Mouse (Mus musculus): ENCODE data around the gene Mroh2a. TPM values are rescaled to one million over a fixed set of nuclear protein-coding genes. Genes with fewer than 3 reads are reported as not detected.
"Not testable (repeated sequence)": the region's sequence is repeated elsewhere in the genome, so short reads cannot be mapped to it uniquely, and the experiment has no call there.

Mroh2a gene
- total and polyA plus RNA-seq, 3 experiments, result 0.06 to 0.13 TPM; not detected in 1

DNA sequence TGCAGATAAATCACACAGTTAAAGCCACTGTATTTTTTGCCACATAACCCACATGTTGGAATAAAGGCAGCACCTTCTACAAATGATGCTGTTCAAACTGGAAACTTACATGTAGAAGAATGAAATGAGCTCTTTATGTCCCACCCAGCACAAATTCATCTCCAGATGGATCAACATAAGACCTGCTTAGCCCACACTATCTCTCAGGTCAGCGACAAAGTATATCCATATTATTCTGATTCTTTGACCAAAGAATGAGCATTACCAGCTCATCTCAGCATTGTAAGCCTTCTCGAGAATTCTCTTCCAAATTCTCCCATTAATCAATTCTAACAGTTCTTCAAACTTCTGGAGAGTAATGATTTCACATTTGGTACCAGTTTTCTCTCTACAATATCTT lies 4.6 kb upstream of the Mroh2a start:
- H3K4me1 ChIP-seq (ENCODE audit: control insufficient read depth, insufficient read depth, low read length), result no peaks in the 10 kb centered on the region
- intact Hi-C loops (cut with DNase I), result no loop called here
- WGBS, result 34% methylated on average over 2 of the region's 2 CpGs
- H3K4me3 ChIP-seq, result no peak overlapping the region
- H3K27ac ChIP-seq, result no peak overlapping the region
- no peak for DNase-seq
- no peaks in the 10 kb centered on the region for H3K79me2 ChIP-seq (replicated peaks; ENCODE audit: control insufficient read depth, insufficient read depth, low read length)
- no peak for TF ChIP-seq POLR2A (IDR thresholded peaks at IDR 0.05; ENCODE audit: insufficient read depth, low read depth, low read length)
- TF ChIP-seq CTCF (IDR thresholded peaks at IDR 0.05), result no peak
- no peak for TF ChIP-seq EP300 (IDR thresholded peaks at IDR 0.05; ENCODE audit: insufficient read depth, low read depth, low read length)
- no peak overlapping the region for H3K9ac ChIP-seq (ENCODE audit: low read depth, low read length)
- no peaks in the 10 kb centered on the region for H3K27me3 ChIP-seq (ENCODE audit: control insufficient read depth, insufficient read depth, low read length)
- H3K36me3 ChIP-seq (ENCODE audit: control insufficient read depth, insufficient read depth, low read length), result no peaks in the 10 kb centered on the region

DNA sequence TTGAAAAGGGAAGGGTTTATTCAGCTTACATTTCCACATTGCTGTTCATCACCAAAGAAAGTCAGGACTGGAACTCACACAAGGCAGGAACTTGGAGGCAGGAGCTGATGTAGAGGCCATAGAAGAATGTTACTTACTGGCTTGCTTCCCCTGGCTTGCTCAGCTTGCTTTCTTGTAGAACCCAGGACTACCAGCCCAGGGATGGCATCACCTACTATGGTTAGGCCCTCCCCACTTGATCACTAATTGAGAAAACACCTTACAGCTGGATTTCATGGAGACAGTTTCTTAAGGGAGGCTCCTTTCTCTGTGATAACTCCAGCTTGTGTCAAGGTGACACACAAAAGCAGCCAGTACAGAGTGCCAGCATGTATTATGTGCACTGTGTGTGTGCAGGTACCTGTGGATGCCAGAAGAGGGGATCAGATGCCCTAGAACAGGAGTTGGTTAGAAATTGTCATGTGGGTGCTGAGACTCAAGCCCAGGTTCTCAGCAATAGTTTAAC lies 3.7 kb upstream of the Mroh2a start:
- DNase-seq; H3K9ac ChIP-seq (ENCODE audit: low read depth, low read length); H3K4me1 ChIP-seq (ENCODE audit: control insufficient read depth, insufficient read depth, low read length); H3K27me3 ChIP-seq (ENCODE audit: control insufficient read depth, insufficient read depth, low read length); H3K36me3 ChIP-seq (ENCODE audit: control insufficient read depth, insufficient read depth, low read length); H3K4me3 ChIP-seq; H3K79me2 ChIP-seq (replicated peaks; ENCODE audit: control insufficient read depth, insufficient read depth, low read length); H3K27ac ChIP-seq; intact Hi-C loops (cut with DNase I): not testable (repeated sequence)

DNA sequence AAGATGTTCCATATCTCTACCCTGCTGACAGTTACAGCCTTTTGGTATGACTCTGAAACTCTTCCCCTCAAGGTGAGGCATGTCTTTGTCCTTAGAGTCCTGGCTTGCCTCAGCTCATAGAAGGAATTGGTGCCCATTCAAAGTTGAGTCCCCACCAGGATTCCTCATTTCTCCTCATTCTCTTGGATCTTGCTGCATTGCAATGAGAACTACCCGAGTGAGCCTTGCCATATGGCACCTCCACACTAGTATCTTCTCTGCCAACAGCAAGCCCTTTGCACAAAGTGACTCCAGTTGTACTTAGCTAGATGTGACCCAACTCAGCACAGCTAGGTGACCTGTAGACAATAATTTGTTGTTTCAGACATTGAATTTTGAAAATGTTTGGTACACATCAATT lies 3.2 kb upstream of the Mroh2a start:
- peak; percentile 25 to 27 for DNase-seq
- WGBS, result 24% methylated on average over 1 of the region's 1 CpGs
- H3K9ac ChIP-seq (ENCODE audit: low read depth, low read length), result no peak overlapping the region
- no peaks in the 10 kb centered on the region for H3K36me3 ChIP-seq (ENCODE audit: control insufficient read depth, insufficient read depth, low read length)
- no peaks in the 10 kb centered on the region for H3K79me2 ChIP-seq (replicated peaks; ENCODE audit: control insufficient read depth, insufficient read depth, low read length)
- no peak for TF ChIP-seq POLR2A (IDR thresholded peaks at IDR 0.05; ENCODE audit: insufficient read depth, low read depth, low read length)
- TF ChIP-seq EP300 (IDR thresholded peaks at IDR 0.05; ENCODE audit: insufficient read depth, low read depth, low read length), result no peak
- TF ChIP-seq CTCF (IDR thresholded peaks at IDR 0.05), result no peak
- no peaks in the 10 kb centered on the region for H3K27me3 ChIP-seq (ENCODE audit: control insufficient read depth, insufficient read depth, low read length)
- H3K4me1 ChIP-seq (ENCODE audit: control insufficient read depth, insufficient read depth, low read length), result no peaks in the 10 kb centered on the region
- no peak overlapping the region for H3K27ac ChIP-seq
- intact Hi-C loops (cut with DNase I), result no loop called here
- H3K4me3 ChIP-seq, result no peak overlapping the region

DNA sequence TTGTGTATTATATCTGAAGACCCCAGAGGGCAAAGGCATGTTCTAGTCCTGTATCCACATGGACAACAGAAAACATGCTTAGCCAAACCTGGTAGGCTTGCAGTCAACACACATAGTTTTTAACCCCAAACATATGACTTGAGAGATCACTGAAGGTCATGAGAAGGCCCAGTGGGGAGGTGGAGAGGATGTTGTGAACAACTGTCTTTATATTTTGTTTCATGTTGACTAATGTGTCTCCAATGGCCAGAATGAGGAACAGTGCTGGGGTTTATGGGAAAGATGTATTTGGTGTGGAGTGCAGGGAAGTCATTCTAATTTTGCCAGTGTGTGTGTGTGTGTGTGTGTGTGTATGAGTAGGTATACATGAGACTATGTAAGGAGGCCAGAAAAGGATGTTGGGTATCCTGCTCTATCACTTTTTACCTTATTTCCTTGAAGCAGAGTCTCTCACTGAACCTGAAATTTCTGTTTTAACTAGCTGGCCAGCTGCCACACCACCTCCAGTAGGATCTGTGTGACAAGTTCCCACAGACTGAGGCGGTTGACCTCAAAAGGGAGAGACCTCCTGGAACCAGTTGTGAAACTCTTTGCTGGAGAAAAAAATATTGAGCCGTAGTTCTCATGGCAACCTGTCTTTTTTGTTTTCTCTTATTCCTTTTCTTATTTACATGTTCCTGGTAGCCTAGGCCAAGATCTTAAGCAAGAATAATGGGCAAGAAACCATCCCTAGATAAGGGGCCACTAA lies 2.6 kb upstream of the Mroh2a start:
- no peak overlapping the region for H3K27ac ChIP-seq
- H3K4me1 ChIP-seq (ENCODE audit: control insufficient read depth, insufficient read depth, low read length), result no peaks in the 10 kb centered on the region
- H3K9ac ChIP-seq (ENCODE audit: low read depth, low read length), result no peak overlapping the region
- peak; percentile 24 to 34 for DNase-seq
- 56% methylated on average over 2 of the region's 2 CpGs for WGBS
- no peaks in the 10 kb centered on the region for H3K27me3 ChIP-seq (ENCODE audit: control insufficient read depth, insufficient read depth, low read length)
- no peak overlapping the region for H3K4me3 ChIP-seq
- TF ChIP-seq CTCF (IDR thresholded peaks at IDR 0.05) (no peak), EP300 (IDR thresholded peaks at IDR 0.05; ENCODE audit: insufficient read depth, low read depth, low read length) (no peak), POLR2A (IDR thresholded peaks at IDR 0.05; ENCODE audit: insufficient read depth, low read depth, low read length) (no peak)
- no peaks in the 10 kb centered on the region for H3K79me2 ChIP-seq (replicated peaks; ENCODE audit: control insufficient read depth, insufficient read depth, low read length)
- H3K36me3 ChIP-seq (ENCODE audit: control insufficient read depth, insufficient read depth, low read length), result no peaks in the 10 kb centered on the region
- intact Hi-C loops (cut with DNase I), result no loop called here

DNA sequence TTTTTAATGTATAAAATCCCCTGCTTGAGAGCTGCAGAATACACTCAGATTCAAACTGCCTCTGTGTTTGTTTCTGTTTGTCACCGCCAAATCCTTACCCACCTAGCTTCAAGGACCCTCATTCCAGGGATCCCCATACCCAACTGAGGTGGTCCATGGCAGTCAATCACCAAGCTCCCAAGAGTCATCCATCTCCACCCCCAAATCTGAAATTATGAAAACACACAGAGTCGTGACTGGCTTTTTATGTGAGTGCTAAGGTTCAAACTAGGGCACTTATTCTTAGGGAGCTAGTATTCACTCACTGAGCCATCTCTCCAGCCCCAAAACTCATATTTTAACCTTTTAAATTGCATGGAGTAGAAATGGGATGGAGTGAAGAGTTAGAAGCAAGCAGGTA lies 1.5 kb upstream of the Mroh2a start:
- DNase-seq; intact Hi-C loops (cut with DNase I); H3K9ac ChIP-seq (ENCODE audit: low read depth, low read length); H3K27me3 ChIP-seq (ENCODE audit: control insufficient read depth, insufficient read depth, low read length); H3K27ac ChIP-seq; H3K4me3 ChIP-seq; H3K36me3 ChIP-seq (ENCODE audit: control insufficient read depth, insufficient read depth, low read length); H3K79me2 ChIP-seq (replicated peaks; ENCODE audit: control insufficient read depth, insufficient read depth, low read length); H3K4me1 ChIP-seq (ENCODE audit: control insufficient read depth, insufficient read depth, low read length): not testable (repeated sequence)
- 24% methylated on average over 2 of the region's 2 CpGs for WGBS

DNA sequence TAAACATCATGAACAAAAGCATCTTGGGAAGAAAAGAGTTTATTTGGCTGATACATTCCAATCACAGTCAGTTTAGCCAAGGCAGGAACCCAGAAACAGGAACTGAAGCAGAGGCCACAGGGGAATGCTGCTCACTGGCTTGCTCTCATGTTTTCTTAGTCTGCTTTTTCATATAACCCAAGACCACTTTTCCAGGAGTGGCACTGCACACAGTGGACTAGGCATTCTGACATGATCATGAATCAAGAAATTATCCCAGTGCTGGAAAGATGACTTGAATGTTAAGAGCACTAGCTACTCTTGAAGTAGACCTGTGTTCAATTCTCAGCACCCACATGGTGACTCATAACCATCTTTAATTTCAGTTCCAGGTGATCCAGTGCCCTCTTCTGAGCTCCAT lies 1.0 kb upstream of the Mroh2a start:
- Histone ChIP-seq H3K27ac (no peak overlapping the region), H3K4me3 (no peak overlapping the region), H3K36me3 (ENCODE audit: control insufficient read depth, insufficient read depth, low read length) (no peaks in the 10 kb centered on the region), H3K79me2 (replicated peaks; ENCODE audit: control insufficient read depth, insufficient read depth, low read length) (no peaks in the 10 kb centered on the region), H3K27me3 (ENCODE audit: control insufficient read depth, insufficient read depth, low read length) (no peaks in the 10 kb centered on the region), H3K9ac (ENCODE audit: low read depth, low read length) (no peak overlapping the region), H3K4me1 (ENCODE audit: control insufficient read depth, insufficient read depth, low read length) (no peaks in the 10 kb centered on the region)
- DNase-seq, result peak in 1 of 2 experiments; percentile 3
- intact Hi-C loops (cut with DNase I), result no loop called here
- TF ChIP-seq CTCF (IDR thresholded peaks at IDR 0.05) (no peak), POLR2A (IDR thresholded peaks at IDR 0.05; ENCODE audit: insufficient read depth, low read depth, low read length) (no peak), EP300 (IDR thresholded peaks at IDR 0.05; ENCODE audit: insufficient read depth, low read depth, low read length) (no peak)

Data from heart, adult 2 months (tissue).